Mouse (Mus musculus) cerebellum, adult 2 months (tissue): ENCODE data around the gene Cox4i2.

Source experiments
- CTCF ChIP-seq: fragments of 200-500 bp; IDR thresholded peaks from 2 replicates; pipeline ENCODE4 v1.5.1; 2011; ENCODE audit warnings: low read depth, mild to moderate bottlenecking, control low read depth, low read length, moderate library complexity, borderline replicate concordance; ENCODE audit not compliant: insufficient read depth
- POLR2A ChIP-seq: fragments of 200-500 bp; IDR thresholded peaks from 2 replicates; pipeline ENCODE4 v1.6.1; 2011; ENCODE audit warnings: low read length, control low read depth, borderline replicate concordance; ENCODE audit not compliant: insufficient read depth

GRCm38 (mm10) chr2:152771571-152771970 is 17.6 kb downstream of the Cox4i2 start:
- no peak for TF ChIP-seq CTCF
- TF ChIP-seq POLR2A, result no peak
